Mouse (Mus musculus) thymus, adult 2 months (tissue): ENCODE results near the gene Kmt2b. TPM values are rescaled to one million over a fixed set of nuclear protein-coding genes. Genes with fewer than 3 reads are reported as not detected.

Experiments
- DNase-seq: peaks from one replicate; pipeline ENCODE4 v3.0.0; 2021
- H3K27ac ChIP-seq: fragments of 200-500 bp; 2 replicates; pipeline ENCODE4 v1.5.1; 2012; ENCODE audit warnings: low read length, control low read depth; ENCODE audit not compliant: control insufficient read depth, insufficient read depth
- H3K27me3 ChIP-seq: fragments of 200-500 bp; 2 replicates; pipeline ENCODE4 v1.6.1; 2012; ENCODE audit warnings: mild to moderate bottlenecking, low read length, moderate library complexity, mixed read lengths; ENCODE audit not compliant: control insufficient read depth, insufficient read depth
- H3K36me3 ChIP-seq: fragments of 200-500 bp; 2 replicates; pipeline ENCODE4 v1.6.1; 2012; ENCODE audit warnings: mild to moderate bottlenecking, low read length, moderate library complexity; ENCODE audit not compliant: control insufficient read depth, insufficient read depth
- H3K4me1 ChIP-seq: fragments of 200-500 bp; replicated peaks from 2 replicates; pipeline ENCODE4 v1.6.1; 2012; ENCODE audit warnings: low read length; ENCODE audit not compliant: control insufficient read depth, insufficient read depth
- H3K4me3 ChIP-seq: fragments of 200-500 bp; 2 replicates; pipeline ENCODE4 v1.5.1; 2012; ENCODE audit warnings: mild to moderate bottlenecking, low read length, control low read depth, moderate library complexity; ENCODE audit not compliant: control insufficient read depth, insufficient read depth
- CTCF ChIP-seq: fragments of 200-500 bp; IDR thresholded peaks from 2 replicates; pipeline ENCODE4 v1.5.1; 2012; ENCODE audit warnings: mild to moderate bottlenecking, control low read depth, low read length, moderate library complexity, borderline replicate concordance; ENCODE audit not compliant: control insufficient read depth, poor library complexity, insufficient read depth; ENCODE audit errors: extremely low read depth
- POLR2A ChIP-seq: fragments of 200-500 bp; IDR thresholded peaks from 2 replicates; pipeline ENCODE4 v1.6.1; 2012; ENCODE audit warnings: mild to moderate bottlenecking, low read length, control low read depth, moderate library complexity; ENCODE audit not compliant: control insufficient read depth, poor library complexity, insufficient read depth; ENCODE audit errors: extremely low read depth
- WGBS: fragments of 180-500 bp; shearing (Covaris S2); methylation state at CpG from one replicate; pipeline ENCODE4 v1.1.7; 2018; 5-methylcytosine and 5-hydroxymethylcytosine counted together
- polyA plus RNA-seq: library from polyadenylated mRNA; depleted of rRNA; stranded (reverse); fragments of >200 nt; gene quantifications from 2 replicates; pipeline ENCODE4 v1.2.3, GENCODE M21; 2012

The Kmt2b gene
- polyA plus RNA-seq, 1 experiment = 161 TPM

GRCm38 (mm10) chr7:30563117-30563905 is 25.2 kb downstream of the Kmt2b start, which contains the start of the genes U2af1l4, Gm49396 and Psenen:
Gene U2af1l4 (plus strand): TSS chr7:30563301.
Gene Gm49396 (plus strand): TSS chr7:30563344.
Gene Psenen (minus strand): TSS chr7:30563627.
- TF ChIP-seq CTCF (no peak), POLR2A (no peak; the same call in 1 of the 2 replicates)
- peak within 1 kb of the TSS; percentile 91 for H3K27ac ChIP-seq
- no peaks in the 10 kb centered on the region; the same call in 1 of the 2 replicates for H3K36me3 ChIP-seq
- peak; percentile 94 for DNase-seq
- WGBS = under 1% methylated on average over 45 of the region's 45 CpGs
- peaks cover 23% of the 10 kb centered on the region for H3K4me1 ChIP-seq
- H3K27me3 ChIP-seq = no peaks in the 10 kb centered on the region
- peak within 1 kb of the TSS; percentile 86 for H3K4me3 ChIP-seq

- no peaks in the 10 kb centered on the region for H3K27me3 ChIP-seq
- peaks cover 25% of the 10 kb centered on the region for H3K4me1 ChIP-seq
- H3K36me3 ChIP-seq = no peaks in the 10 kb centered on the region
- WGBS = under 1% methylated on average over 27 of the region's 27 CpGs
- TF ChIP-seq POLR2A (no peak), CTCF (no peak)
- peak overlapping the region; percentile 72 for H3K27ac ChIP-seq
- H3K4me3 ChIP-seq = peak overlapping the region; percentile 69
- no peak for DNase-seq
These were observed 25.9 kb downstream of the Kmt2b start for GRCm38 (mm10) chr7:30562526-30563116.

GRCm38 (mm10) chr7:30560296-30560695 is 28.2 kb downstream of the Kmt2b start:
- no peak overlapping the region for H3K27ac ChIP-seq
- H3K36me3 ChIP-seq = peaks cover 14% of the 10 kb centered on the region
- TF ChIP-seq POLR2A (no peak), CTCF (no peak)
- H3K27me3 ChIP-seq = no peaks in the 10 kb centered on the region
- no peak overlapping the region for H3K4me3 ChIP-seq
- DNase-seq = no peak
- 88% methylated on average over 2 of the region's 2 CpGs for WGBS
- peaks cover 25% of the 10 kb centered on the region for H3K4me1 ChIP-seq

- no peaks in the 10 kb centered on the region for H3K27me3 ChIP-seq
- peak; percentile 95 for DNase-seq
- H3K27ac ChIP-seq = peak within 1 kb of the TSS; percentile 29; the same call in 1 of the 2 replicates
- TF ChIP-seq CTCF (0 out of 2 replicates have a peak, but pooled peaks have one; percentile 31), POLR2A (peak; percentile 66; the same call in 1 of the 2 replicates)
- peaks cover 21% of the 10 kb centered on the region for H3K4me1 ChIP-seq
- WGBS = under 1% methylated on average over 20 of the region's 20 CpGs
- peaks cover 19% of the 10 kb centered on the region for H3K36me3 ChIP-seq
- peak within 1 kb of the TSS; percentile 73 for H3K4me3 ChIP-seq
These were observed 29.0 kb downstream of the Kmt2b start, which contains the start of gene Lin37 for GRCm38 (mm10) chr7:30559443-30559954. Gene Lin37 (minus strand): TSS chr7:30559838.

- Histone ChIP-seq H3K27ac (peak overlapping the region; percentile 29; the same call in 1 of the 2 replicates), H3K4me1 (peaks cover 15% of the 10 kb centered on the region), H3K27me3 (no peaks in the 10 kb centered on the region), H3K36me3 (peaks cover 19% of the 10 kb centered on the region), H3K4me3 (peak overlapping the region; percentile 73)
- DNase-seq = no peak
- TF ChIP-seq POLR2A (no peak), CTCF (no peak)
- WGBS = 8% methylated on average over 12 of the region's 12 CpGs
These were observed 29.7 kb downstream of the Kmt2b start for GRCm38 (mm10) chr7:30558656-30559442.

GRCm38 (mm10) chr7:30557901-30558514 is 30.5 kb downstream of the Kmt2b start:
- WGBS = 93% methylated on average over 13 of the region's 13 CpGs
- TF ChIP-seq POLR2A = no peak
- no peak for TF ChIP-seq CTCF
- DNase-seq = no peak
- H3K27ac ChIP-seq = no peak overlapping the region
- H3K4me3 ChIP-seq = no peak overlapping the region
- no peaks in the 10 kb centered on the region for H3K27me3 ChIP-seq
- peaks cover 19% of the 10 kb centered on the region for H3K36me3 ChIP-seq
- H3K4me1 ChIP-seq = peaks cover 19% of the 10 kb centered on the region
